Mouse (Mus musculus) hindbrain, embryonic 16.5 days (tissue): ENCODE measurements around the gene Snurf. TPM values are rescaled to one million over a fixed set of nuclear protein-coding genes. Genes with fewer than 3 reads are reported as not detected.

ENCODE experiments used
- polyA plus RNA-seq: library from polyadenylated mRNA; unstranded; fragments of >200 nt; fragmentation: Nextera tagmentation; extraction: Ambion mirVana; gene quantifications from 2 replicates; pipeline ENCODE4 v1.2.1, GENCODE M21; 2015

Snurf gene
- polyA plus RNA-seq, 1 experiment from 2014 or later: 842 TPM

Other genes starting within 250 kb of the Snurf start
- gene Gm38393, start within 50 bp of the Snurf start, polyA plus RNA-seq: 3.2 TPM in 2 replicates
- 1,040 and 1,196 TPM in 2 replicates for gene Snrpn, start 135.2 kb upstream of the Snurf start, polyA plus RNA-seq